Mouse (Mus musculus) B cell, adult 2 months (primary cell): Measurements from ENCODE around the gene Actr5.

ENCODE experiments used
- DNase-seq, 2 experiments: peaks; one replicate each; pipeline ENCODE4 v3.0.0; 2022

Actr5 gene

GRCm38 (mm10) chr2:158614418-158614955 lies 10.2 kb upstream of the Actr5 start:
- DNase-seq: peak; percentile 11 to 23

GRCm38 (mm10) chr2:158615161-158615680 lies 9.5 kb upstream of the Actr5 start:
- DNase-seq: peak; percentile 11 to 19

- no peak for DNase-seq
Measured at GRCm38 (mm10) chr2:158615702-158616101, 9.0 kb upstream of the Actr5 start.

DNA sequence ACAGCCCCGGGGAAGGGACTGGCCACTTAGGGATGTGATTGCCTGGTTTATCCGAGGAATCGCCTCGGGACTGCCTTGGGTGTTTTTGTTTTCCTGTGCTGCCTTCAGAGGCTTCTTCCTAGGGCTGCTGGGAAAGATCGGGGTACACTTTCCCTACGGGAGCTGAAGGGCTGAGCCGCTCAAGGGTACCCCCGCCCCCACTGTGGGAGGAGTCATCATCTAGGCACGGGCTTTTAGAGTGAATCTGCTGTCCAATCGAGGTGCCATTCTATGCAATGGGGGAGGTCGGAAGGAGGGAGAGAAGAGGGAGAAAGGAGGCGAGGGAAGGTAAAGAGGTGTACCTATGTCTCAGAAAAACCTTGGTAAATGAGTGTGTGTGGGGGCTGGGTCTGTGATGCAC lies 8.4 kb upstream of the Actr5 start:
- DNase-seq: peak; percentile 12 to 22

DNA sequence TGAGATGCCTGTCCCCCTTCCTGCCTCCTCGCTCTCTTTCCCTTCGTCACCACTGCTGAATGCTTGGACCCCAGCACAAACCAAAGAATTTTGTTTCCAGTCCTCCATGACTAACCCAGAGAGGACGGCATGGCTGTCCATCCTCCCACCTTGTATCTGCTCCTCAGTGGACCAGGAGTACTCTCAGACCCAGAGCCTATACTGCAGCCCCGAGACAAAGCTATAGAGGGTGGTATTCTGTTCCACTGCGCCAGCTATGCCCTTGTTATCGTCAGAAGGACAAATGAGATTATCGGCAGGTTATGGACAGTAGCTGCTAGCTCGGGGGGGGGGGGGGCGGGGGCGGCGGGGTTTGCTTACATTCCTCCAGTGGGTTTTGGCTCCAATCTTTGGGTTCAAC lies 7.9 kb upstream of the Actr5 start:
- DNase-seq: no peak

DNA sequence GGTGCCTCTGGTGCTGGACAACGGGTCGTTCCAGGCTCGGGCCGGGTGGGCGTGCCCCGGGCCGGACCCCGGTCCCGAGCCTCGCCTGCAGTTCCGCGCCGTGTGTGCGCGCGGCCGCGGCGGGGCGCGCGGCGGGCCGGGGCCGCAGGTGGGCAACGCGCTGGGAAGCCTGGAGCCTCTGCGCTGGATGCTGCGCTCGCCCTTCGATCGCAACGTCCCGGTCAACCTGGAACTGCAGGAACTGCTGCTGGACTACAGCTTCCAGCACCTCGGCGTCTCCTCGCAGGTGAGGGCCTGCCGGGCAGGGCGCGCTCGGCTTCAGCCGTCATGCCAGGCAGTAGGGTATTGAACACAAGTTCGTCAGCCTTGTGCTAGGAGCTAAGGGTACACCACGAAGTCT lies 543 bp downstream of the Actr5 start:
- DNase-seq: peak in 1 of 2 experiments; percentile 41

GRCm38 (mm10) chr2:158625697-158626096 lies 1.0 kb downstream of the Actr5 start:
- DNase-seq: no peak

GRCm38 (mm10) chr2:158628858-158629257 lies 4.2 kb downstream of the Actr5 start:
- DNase-seq: no peak

- no peak for DNase-seq
Measured at GRCm38 (mm10) chr2:158629414-158629813, 4.7 kb downstream of the Actr5 start.

- no peak for DNase-seq
Measured at GRCm38 (mm10) chr2:158631873-158632272, 7.2 kb downstream of the Actr5 start.

GRCm38 (mm10) chr2:158641869-158642268 lies 17.2 kb downstream of the Actr5 start:
- peak; percentile 78 to 80 for DNase-seq

- DNase-seq: no peak
Measured at GRCm38 (mm10) chr2:158642587-158642986, 17.9 kb downstream of the Actr5 start.

DNA sequence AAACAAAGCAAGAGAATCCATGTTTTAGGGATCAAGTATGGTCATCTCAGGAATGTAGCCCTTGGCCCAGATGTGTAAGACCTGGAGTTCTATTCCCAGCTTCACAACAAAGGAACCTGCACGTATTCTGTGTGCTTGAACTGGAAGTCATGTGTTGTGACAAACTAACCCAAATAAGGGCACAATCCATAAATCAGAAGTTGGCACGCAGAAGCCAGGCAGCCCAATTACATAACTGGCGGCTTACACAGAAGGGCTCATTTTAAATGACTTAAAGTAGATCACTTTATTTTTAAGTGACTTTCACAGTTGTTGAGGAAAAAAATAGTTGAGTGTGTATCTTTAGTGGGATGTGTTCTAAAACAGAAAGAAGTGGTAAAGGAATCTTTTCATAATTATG lies 19.1 kb downstream of the Actr5 start:
- DNase-seq: no peak

DNA sequence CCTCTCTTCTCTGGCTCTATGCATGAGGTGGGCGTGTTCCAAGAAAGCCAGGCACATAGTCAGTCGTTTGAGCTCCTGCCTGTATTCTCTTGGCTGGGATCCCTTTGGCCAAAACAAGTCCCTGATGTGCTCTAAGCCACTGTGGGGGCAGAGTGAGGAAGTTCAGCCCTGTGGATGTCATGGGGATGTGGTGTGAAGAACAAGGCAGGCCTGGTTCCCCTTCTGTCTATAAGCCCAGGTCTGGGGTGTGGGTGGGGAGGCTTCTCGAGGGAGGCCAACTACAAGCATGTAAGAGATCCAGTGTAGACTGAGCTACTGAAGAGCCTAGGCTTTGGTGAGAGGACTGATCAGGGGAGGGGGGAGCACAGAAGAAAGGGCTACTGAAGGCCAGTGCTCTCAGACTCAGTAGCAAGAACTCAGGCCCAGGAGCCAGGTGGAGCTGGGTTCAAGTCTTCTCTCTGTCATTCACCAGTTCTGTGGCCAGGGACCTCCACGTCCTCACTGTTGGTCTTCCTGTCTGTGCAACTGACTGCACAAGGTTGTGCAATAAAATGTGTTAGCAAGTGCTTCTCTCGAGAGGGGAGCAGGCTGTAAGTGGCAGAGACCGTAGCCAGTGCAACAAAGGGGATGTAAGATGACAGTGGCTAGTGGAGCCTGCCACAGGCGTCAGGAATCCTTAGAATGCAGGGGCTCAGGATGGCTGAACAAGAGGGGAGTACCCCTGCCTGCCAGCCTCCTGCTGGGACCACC lies 26.6 kb downstream of the Actr5 start:
- DNase-seq: peak in 1 of 2 experiments; percentile 9

DNA sequence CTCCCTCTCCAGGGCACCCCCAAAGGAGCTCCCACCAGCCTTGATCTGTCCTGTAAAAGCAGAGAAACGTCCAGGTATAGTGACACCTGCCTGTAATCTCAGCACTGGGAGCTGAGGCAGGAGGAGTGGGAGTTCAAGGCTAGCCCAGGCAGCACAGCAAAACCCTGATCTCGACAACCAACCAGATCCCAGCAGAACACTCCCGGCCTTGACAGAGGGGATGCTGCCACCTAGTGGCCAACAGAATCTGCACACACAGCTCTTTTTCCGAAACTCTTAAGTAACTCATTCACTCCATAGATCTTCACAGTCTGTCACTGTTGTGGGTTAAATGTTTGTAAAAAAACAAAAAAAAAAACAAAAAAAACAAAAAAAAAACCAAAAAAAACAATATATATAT lies 28.3 kb downstream of the Actr5 start:
- DNase-seq: peak; percentile 85

DNA sequence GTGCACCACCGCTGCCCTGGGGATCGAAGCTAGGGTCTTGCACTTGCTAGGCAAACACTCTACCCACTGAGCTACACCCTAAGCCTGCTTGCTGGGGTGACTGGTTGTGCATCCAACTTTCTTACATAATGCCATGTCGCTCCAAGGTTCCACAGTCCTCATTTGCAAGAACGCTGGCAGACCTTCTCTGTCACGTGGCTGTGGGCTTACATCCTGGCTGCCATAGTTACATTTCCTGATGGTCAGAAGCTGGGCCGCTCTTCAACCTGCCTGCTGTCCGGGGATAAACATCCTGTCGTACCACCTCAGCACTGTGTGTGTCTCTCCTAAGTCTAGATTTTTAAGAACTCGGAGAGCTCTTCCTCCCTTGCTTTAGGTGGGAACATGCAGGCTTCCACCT lies 30.0 kb downstream of the Actr5 start:
- DNase-seq: no peak

GRCm38 (mm10) chr2:158655806-158656205 lies 31.1 kb downstream of the Actr5 start:
- DNase-seq: no peak

DNA sequence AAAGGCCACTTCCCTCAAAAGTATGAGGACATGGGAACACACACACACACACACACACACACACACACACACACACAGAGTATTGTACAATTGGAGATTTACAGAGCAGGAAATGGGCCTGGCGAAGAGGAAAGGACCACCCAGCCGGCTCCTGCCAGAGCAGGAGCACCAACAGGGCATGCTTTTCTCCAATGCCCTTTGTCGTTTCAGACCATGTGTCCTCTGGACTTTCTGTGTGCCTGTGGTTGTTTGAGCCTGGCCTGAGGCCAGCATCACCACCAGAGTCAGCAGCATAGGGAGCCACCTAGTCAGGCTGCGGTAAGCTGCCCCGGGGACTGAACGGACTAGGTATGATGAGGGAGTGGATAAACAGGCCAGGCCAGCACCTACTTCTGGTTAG lies 34.1 kb downstream of the Actr5 start:
- no peak for DNase-seq

- DNase-seq: no peak
Measured at GRCm38 (mm10) chr2:158659346-158659745, 34.7 kb downstream of the Actr5 start.

GRCm38 (mm10) chr2:158665098-158665497 lies 40.4 kb downstream of the Actr5 start, which contains the start of gene Ppp1r16b:
Gene Ppp1r16b (plus strand): TSS chr2:158665398.
- DNase-seq: no peak

DNA sequence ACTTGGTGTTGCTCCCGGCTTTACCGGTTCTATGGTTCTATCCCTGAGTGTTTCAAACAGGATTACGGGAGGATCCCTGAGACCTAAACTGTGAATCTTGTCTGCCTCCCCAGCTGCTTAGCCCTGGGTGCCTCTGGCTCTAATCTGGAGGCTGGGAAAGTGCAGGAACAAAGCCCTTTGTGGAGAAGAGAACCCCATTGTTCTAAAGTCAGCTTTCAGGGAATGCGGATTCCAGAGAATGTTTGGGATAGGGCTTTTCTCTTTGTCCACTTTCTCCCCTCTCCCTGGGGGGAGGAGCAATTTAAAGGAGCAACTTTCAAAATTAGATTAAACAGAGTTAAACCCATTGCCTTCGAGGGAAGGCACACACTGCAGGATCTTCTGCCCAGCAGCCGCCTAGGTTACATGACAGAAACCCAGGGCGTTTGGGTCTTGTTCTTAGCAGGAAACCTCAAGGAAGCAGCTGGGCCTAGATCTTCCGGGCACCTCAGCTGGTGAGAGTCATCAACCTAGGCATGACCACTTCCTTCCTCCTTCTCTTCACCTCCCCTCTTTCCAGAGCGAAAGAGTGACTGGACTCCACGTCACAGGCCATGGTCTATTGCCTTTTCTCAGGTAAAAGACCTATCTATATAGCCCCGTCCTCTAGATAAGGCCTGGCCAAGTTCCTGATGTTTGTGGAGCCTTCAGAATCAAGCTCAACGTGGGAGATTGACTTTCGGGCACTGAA lies 41.5 kb downstream of the Actr5 start:
- DNase-seq: peak; percentile 83 to 88

DNA sequence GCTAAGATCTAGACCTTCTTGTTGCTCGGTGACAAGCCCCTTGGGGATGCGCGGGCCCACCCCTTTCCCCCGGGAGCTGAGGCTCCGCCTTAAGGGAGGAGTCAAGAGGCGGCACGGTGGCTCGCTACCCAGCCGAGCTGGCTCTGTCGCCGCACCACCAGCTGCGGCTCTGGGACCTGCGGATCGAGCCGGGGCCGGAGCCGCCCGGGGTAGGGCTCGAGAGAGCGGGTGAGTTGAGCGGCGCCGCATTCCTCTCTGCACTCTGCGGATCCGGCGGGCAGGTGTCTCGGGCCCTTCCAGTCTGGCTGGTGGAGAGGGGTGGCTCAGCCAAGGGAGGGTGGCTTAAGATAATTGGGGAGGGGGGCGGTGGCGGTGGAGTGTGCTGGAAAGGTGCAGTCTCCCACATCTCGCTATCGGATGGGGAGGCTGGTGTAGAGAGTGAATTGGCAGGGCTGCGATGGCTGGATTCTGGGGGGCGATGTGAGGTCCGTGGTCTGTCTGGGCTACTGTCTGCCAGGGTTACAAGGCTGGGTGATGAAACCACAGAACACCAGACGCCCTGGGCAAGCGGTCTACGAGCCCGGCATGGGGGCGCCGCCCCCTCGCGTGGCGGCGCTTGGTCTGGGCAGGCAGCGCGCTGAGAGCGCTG lies 42.5 kb downstream of the Actr5 start:
- peak; percentile 91 to 92 for DNase-seq
